ENCODE assay signal across 12 mouse cellular contexts in the genomic region with DNA sequence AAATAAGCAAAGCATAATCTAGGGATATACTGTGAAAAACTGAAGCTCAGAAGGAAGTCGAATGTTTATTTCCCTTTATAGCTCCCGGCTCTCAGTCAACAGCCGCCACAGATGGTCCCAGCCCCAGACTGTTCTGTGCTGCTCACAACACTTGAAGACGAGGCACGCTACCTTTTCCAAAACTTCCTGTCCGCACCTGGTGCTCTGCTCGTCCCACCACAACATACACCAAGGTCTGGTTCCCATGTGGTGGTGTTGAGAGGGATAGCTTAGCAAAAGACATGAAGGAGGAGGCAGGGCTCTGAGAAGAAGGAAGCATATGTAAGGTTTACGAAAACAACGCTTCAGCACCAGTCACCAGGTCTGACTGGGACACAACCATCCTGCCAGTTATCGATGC.
DNase-seq lines count a peak whose midpoint lies in the region; ATAC-seq lines count a peak whose summit lies in the region.
"Had no signal": no experiment of that assay in that cellular context is flagged by ENCODE, and none has a peak within 500 bp of the region (broad histone marks: within the 10 kb centered on the region; RNA-seq: fewer than 3 reads in every experiment).

No protein-coding gene starts in this region.

- no peak for ATAC-seq in forebrain, embryonic 15.5 days (replicated peaks)
- ATAC-seq in forebrain, embryonic 14.5 days, result no peak
- no peak; the same call in 1 of the 2 replicates for ATAC-seq in lung, embryonic 15.5 days (ENCODE audit: borderline replicate concordance, extremely low read depth, low FRiP score, low TSS enrichment)
- peak; percentile 51; the same call in 1 of the 2 replicates for ATAC-seq in intestine, embryonic 15.5 days
- peak; percentile 46; the same call in 1 of the 2 replicates for ATAC-seq in stomach, embryonic 14.5 days (ENCODE audit: insufficient number of reproducible peaks, insufficient read depth, low FRiP score, low read depth)
- ATAC-seq: inflammation-experienced regulatory T-cells, adult 6 months had no signal

- DNase-seq in forebrain, embryonic 14.5 days (ENCODE audit: low spot score), result no peak
- DNase-seq in lung, postnatal 10 days, result no peak
- DNase-seq in kidney, adult 9 months, result no peak
- DNase-seq in kidney, postnatal 14 days, result no peak

- H3K27me3 ChIP-seq in forebrain, embryonic 15.5 days, result no peaks in the 10 kb centered on the region
- no peaks in the 10 kb centered on the region for H3K27me3 ChIP-seq in forebrain, embryonic 14.5 days (replicated peaks; ENCODE audit: control insufficient read depth, insufficient read depth, low read length)
- no peaks in the 10 kb centered on the region for H3K27me3 ChIP-seq in lung, embryonic 15.5 days
- no peaks in the 10 kb centered on the region for H3K27me3 ChIP-seq in intestine, embryonic 15.5 days (replicated peaks)
- no peaks in the 10 kb centered on the region; the same call in 1 of the 2 replicates for H3K27me3 ChIP-seq in stomach, embryonic 14.5 days (ENCODE audit: control insufficient read depth, insufficient read depth, low read length)
- H3K27me3 ChIP-seq: limb, embryonic 13.5 days; neural tube, embryonic 13.5 days had no signal

- WGBS in forebrain, embryonic 15.5 days, result 77% methylated on average over 10 of the region's 10 CpGs
- WGBS in forebrain, embryonic 14.5 days, result 81% methylated on average over 10 of the region's 10 CpGs
- WGBS in lung, embryonic 15.5 days, result 28% methylated on average over 10 of the region's 10 CpGs
- WGBS in intestine, embryonic 15.5 days, result 37% methylated on average over 10 of the region's 10 CpGs
- WGBS in stomach, embryonic 14.5 days, result 47% methylated on average over 10 of the region's 10 CpGs

- H3K4me2 ChIP-seq in forebrain, embryonic 15.5 days (replicated peaks), result no peak overlapping the region
- no peak overlapping the region for H3K4me2 ChIP-seq in forebrain, embryonic 14.5 days (ENCODE audit: low read length)
- peak overlapping the region; percentile 21 for H3K4me2 ChIP-seq in lung, embryonic 15.5 days
- H3K4me2 ChIP-seq in intestine, embryonic 15.5 days (replicated peaks), result peak overlapping the region; percentile 15
- peak overlapping the region; percentile 14; the same call in 1 of the 2 replicates for H3K4me2 ChIP-seq in stomach, embryonic 14.5 days (replicated peaks; ENCODE audit: low read depth, low read length)
- H3K4me2 ChIP-seq: limb, embryonic 13.5 days; neural tube, embryonic 13.5 days had no signal

- no peaks in the 10 kb centered on the region for H3K9me3 ChIP-seq in forebrain, embryonic 15.5 days
- H3K9me3 ChIP-seq in forebrain, embryonic 14.5 days (replicated peaks; ENCODE audit: control insufficient read depth, low read length), result no peaks in the 10 kb centered on the region
- no peaks in the 10 kb centered on the region for H3K9me3 ChIP-seq in lung, embryonic 15.5 days
- no peaks in the 10 kb centered on the region for H3K9me3 ChIP-seq in intestine, embryonic 15.5 days
- H3K9me3 ChIP-seq in stomach, embryonic 14.5 days (ENCODE audit: control insufficient read depth, low read depth, low read length), result no peaks in the 10 kb centered on the region
- H3K9me3 ChIP-seq: limb, embryonic 13.5 days; neural tube, embryonic 13.5 days had no signal

- H3K4me3 ChIP-seq in forebrain, embryonic 15.5 days, result no peak overlapping the region
- H3K4me3 ChIP-seq in forebrain, embryonic 14.5 days (ENCODE audit: low read depth, low read length), result no peak overlapping the region
- no peak overlapping the region for H3K4me3 ChIP-seq in lung, embryonic 15.5 days
- no peak overlapping the region for H3K4me3 ChIP-seq in intestine, embryonic 15.5 days (replicated peaks)
- H3K4me3 ChIP-seq in stomach, embryonic 14.5 days (ENCODE audit: low read depth, low read length), result no peak overlapping the region
- H3K4me3 ChIP-seq: limb, embryonic 13.5 days; megakaryocyte, embryonic 14.5 days; neural tube, embryonic 13.5 days had no signal

- no peaks in the 10 kb centered on the region for H3K36me3 ChIP-seq in forebrain, embryonic 15.5 days
- no peaks in the 10 kb centered on the region for H3K36me3 ChIP-seq in forebrain, embryonic 14.5 days (ENCODE audit: control insufficient read depth, insufficient read depth, low read length)
- no peaks in the 10 kb centered on the region for H3K36me3 ChIP-seq in lung, embryonic 15.5 days
- H3K36me3 ChIP-seq in intestine, embryonic 15.5 days, result no peaks in the 10 kb centered on the region
- no peaks in the 10 kb centered on the region for H3K36me3 ChIP-seq in stomach, embryonic 14.5 days (ENCODE audit: control insufficient read depth, insufficient read depth, low read length)
- H3K36me3 ChIP-seq: limb, embryonic 13.5 days; neural tube, embryonic 13.5 days had no signal

- no peak overlapping the region for H3K9ac ChIP-seq in forebrain, embryonic 15.5 days (replicated peaks)
- H3K9ac ChIP-seq in forebrain, embryonic 14.5 days (ENCODE audit: low read length), result no peak overlapping the region
- no peak overlapping the region for H3K9ac ChIP-seq in lung, embryonic 15.5 days
- no peak overlapping the region for H3K9ac ChIP-seq in intestine, embryonic 15.5 days
- H3K9ac ChIP-seq in stomach, embryonic 14.5 days (replicated peaks; ENCODE audit: low read depth, low read length), result no peak overlapping the region
- H3K9ac ChIP-seq: limb, embryonic 13.5 days; neural tube, embryonic 13.5 days had no signal

- peaks cover 8% of the 10 kb centered on the region; the same call in 1 of the 2 replicates for H3K4me1 ChIP-seq in forebrain, embryonic 15.5 days
- H3K4me1 ChIP-seq in forebrain, embryonic 14.5 days (ENCODE audit: control insufficient read depth, insufficient read depth, low read length), result no peaks in the 10 kb centered on the region
- H3K4me1 ChIP-seq in lung, embryonic 15.5 days, result peaks cover 12% of the 10 kb centered on the region; the same call in 1 of the 2 replicates
- H3K4me1 ChIP-seq in intestine, embryonic 15.5 days (replicated peaks), result 0 out of 2 replicates have a peak, but pooled peaks cover 8% of the 10 kb centered on the region
- H3K4me1 ChIP-seq in stomach, embryonic 14.5 days (ENCODE audit: control insufficient read depth, insufficient read depth, low read length), result 0 out of 2 replicates have a peak, but pooled peaks cover 5% of the 10 kb centered on the region
- H3K4me1 ChIP-seq: megakaryocyte, embryonic 14.5 days; neural tube, embryonic 13.5 days had no signal

- peak overlapping the region; percentile 50 for H3K27ac ChIP-seq in forebrain, embryonic 15.5 days (replicated peaks)
- no peak overlapping the region for H3K27ac ChIP-seq in forebrain, embryonic 14.5 days (ENCODE audit: low read depth, low read length)
- H3K27ac ChIP-seq in lung, embryonic 15.5 days, result 0 out of 2 replicates have a peak overlapping the region, but pooled peaks have one; percentile 6
- 0 out of 2 replicates have a peak overlapping the region, but pooled peaks have one; percentile 32 for H3K27ac ChIP-seq in intestine, embryonic 15.5 days
- no peak overlapping the region for H3K27ac ChIP-seq in stomach, embryonic 14.5 days (ENCODE audit: low read length)
- H3K27ac ChIP-seq: limb, embryonic 13.5 days; neural tube, embryonic 13.5 days had no signal

Comparison
In these comparisons a context has a peak if more than half of its experiments do, and no peak if none do; other contexts are left out.
1. H3K27ac ChIP-seq: peak in forebrain, embryonic 15.5 days (single experiment), lung, embryonic 15.5 days (single experiment) and intestine, embryonic 15.5 days (single experiment); none in forebrain, embryonic 14.5 days (single experiment) and stomach, embryonic 14.5 days (single experiment).
2. ATAC-seq: peak in intestine, embryonic 15.5 days (single experiment) and stomach, embryonic 14.5 days (single experiment); none in forebrain, embryonic 15.5 days (single experiment), forebrain, embryonic 14.5 days (single experiment) and lung, embryonic 15.5 days (single experiment).
3. H3K4me2 ChIP-seq: peak in lung, embryonic 15.5 days (single experiment), intestine, embryonic 15.5 days (single experiment) and stomach, embryonic 14.5 days (single experiment); none in forebrain, embryonic 15.5 days (single experiment) and forebrain, embryonic 14.5 days (single experiment).